Mouse (Mus musculus): ENCODE data around the gene Gli1.

GRCm38 (mm10) chr10:127288800-127289572 is 52.8 kb downstream of the Gli1 start, which contains the start of gene Mbd6:
- TF ChIP-seq CTCF (IDR thresholded peaks at IDR 0.05; ENCODE audit: low read depth) = no peak
- TF ChIP-seq EP300 (IDR thresholded peaks at IDR 0.05; ENCODE audit: low read depth) = 0 out of 2 replicates have a peak, but pooled peaks have one; percentile 21

Measured in liver, postnatal 0 days (tissue).